Mouse (Mus musculus): ENCODE results near the gene H2-Ob.

GRCm38 (mm10) chr17:34286501-34286900 lies 47.8 kb downstream of the H2-Ob start:
- TF ChIP-seq POLR2A (IDR thresholded peaks at IDR 0.05; ENCODE audit: insufficient read depth, low read depth, low read length): no peak
- TF ChIP-seq CTCF (IDR thresholded peaks at IDR 0.05; ENCODE audit: insufficient read depth, low read depth, low read length): no peak

Measured in olfactory bulb, adult 2 months (tissue).